Mouse (Mus musculus): ENCODE data around the gene Zcchc7. TPM values are rescaled to one million over a fixed set of nuclear protein-coding genes. Genes with fewer than 3 reads are reported as not detected.
A peak's percentile ranks its signal among the peaks of the same experiment; 100 is the strongest.

Zcchc7 gene
- total and polyA plus RNA-seq, 2 experiments from 2014 or later, result 23.6 to 27.5 TPM

DNA sequence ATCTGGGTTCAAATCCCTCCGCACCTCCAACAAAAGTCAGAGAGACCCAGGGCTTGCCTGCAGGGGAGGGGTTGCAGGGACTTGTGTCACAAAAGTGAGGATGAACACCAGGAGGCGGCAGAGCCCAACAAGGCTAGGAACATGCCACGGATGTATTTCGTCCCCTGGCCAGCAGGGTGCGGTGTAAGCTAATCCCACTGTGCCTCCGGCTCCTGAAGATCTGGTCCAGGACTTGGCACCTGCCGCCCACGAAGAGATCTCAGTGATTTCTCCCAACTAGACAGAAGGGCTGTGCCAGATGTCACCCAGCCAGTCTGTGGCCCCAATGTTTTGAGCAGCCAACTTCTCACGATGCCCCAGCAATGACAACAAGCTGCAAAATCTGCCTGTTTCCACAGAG is 217.8 kb downstream of the Zcchc7 start:
- H3K4me1 ChIP-seq (ENCODE audit: insufficient read depth), result peaks cover 5% of the 10 kb centered on the region; the same call in 1 of the 2 replicates
- H3K27me3 ChIP-seq (ENCODE audit: insufficient read depth, low read length), result no peaks in the 10 kb centered on the region
- no peak overlapping the region for H3K27ac ChIP-seq (ENCODE audit: low read depth, low read length)
- H3K36me3 ChIP-seq (ENCODE audit: insufficient read depth), result no peaks in the 10 kb centered on the region
- peak overlapping the region; percentile 27; the same call in 1 of the 2 replicates for H3K4me2 ChIP-seq (ENCODE audit: low read depth)
- peak; percentile 85 for TF ChIP-seq CTCF (IDR thresholded peaks at IDR 0.05; ENCODE audit: low read depth)
- no peak overlapping the region for H3K4me3 ChIP-seq (ENCODE audit: low read depth, low read length)
- WGBS, result 13% methylated on average over 9 of the region's 9 CpGs
- ATAC-seq (peak; percentile 85), DNase-seq (peak; percentile 80)
- no peaks in the 10 kb centered on the region for H3K9me3 ChIP-seq (ENCODE audit: low read length)
- H3K9ac ChIP-seq, result no peak overlapping the region

GRCm38 (mm10) chr4:44973871-44974270 is 218.2 kb downstream of the Zcchc7 start:
- Histone ChIP-seq H3K4me1 (ENCODE audit: insufficient read depth) (peaks cover 5% of the 10 kb centered on the region; the same call in 1 of the 2 replicates), H3K27me3 (ENCODE audit: insufficient read depth, low read length) (no peaks in the 10 kb centered on the region), H3K36me3 (ENCODE audit: insufficient read depth) (no peaks in the 10 kb centered on the region), H3K27ac (ENCODE audit: low read depth, low read length) (no peak overlapping the region), H3K9ac (no peak overlapping the region), H3K4me2 (ENCODE audit: low read depth) (peak overlapping the region; percentile 27; the same call in 1 of the 2 replicates), H3K4me3 (ENCODE audit: low read depth, low read length) (no peak overlapping the region), H3K9me3 (ENCODE audit: low read length) (no peaks in the 10 kb centered on the region)
- DNase-seq (no peak), ATAC-seq (0 out of 2 replicates have a peak, but pooled peaks have one; percentile 25)
- TF ChIP-seq CTCF (IDR thresholded peaks at IDR 0.05; ENCODE audit: low read depth), result no peak
- 56% methylated on average over 14 of the region's 14 CpGs for WGBS

GRCm38 (mm10) chr4:44974331-44974730 is 218.7 kb downstream of the Zcchc7 start:
- Histone ChIP-seq H3K4me3 (ENCODE audit: low read depth, low read length) (no peak overlapping the region), H3K27ac (ENCODE audit: low read depth, low read length) (no peak overlapping the region), H3K9ac (no peak overlapping the region), H3K4me2 (ENCODE audit: low read depth) (no peak overlapping the region), H3K9me3 (ENCODE audit: low read length) (no peaks in the 10 kb centered on the region), H3K4me1 (ENCODE audit: insufficient read depth) (peaks cover 5% of the 10 kb centered on the region; the same call in 1 of the 2 replicates), H3K36me3 (ENCODE audit: insufficient read depth) (no peaks in the 10 kb centered on the region), H3K27me3 (ENCODE audit: insufficient read depth, low read length) (no peaks in the 10 kb centered on the region)
- TF ChIP-seq CTCF (IDR thresholded peaks at IDR 0.05; ENCODE audit: low read depth), result no peak
- ATAC-seq (no peak), DNase-seq (no peak)
- WGBS, result 76% methylated on average over 8 of the region's 8 CpGs

DNA sequence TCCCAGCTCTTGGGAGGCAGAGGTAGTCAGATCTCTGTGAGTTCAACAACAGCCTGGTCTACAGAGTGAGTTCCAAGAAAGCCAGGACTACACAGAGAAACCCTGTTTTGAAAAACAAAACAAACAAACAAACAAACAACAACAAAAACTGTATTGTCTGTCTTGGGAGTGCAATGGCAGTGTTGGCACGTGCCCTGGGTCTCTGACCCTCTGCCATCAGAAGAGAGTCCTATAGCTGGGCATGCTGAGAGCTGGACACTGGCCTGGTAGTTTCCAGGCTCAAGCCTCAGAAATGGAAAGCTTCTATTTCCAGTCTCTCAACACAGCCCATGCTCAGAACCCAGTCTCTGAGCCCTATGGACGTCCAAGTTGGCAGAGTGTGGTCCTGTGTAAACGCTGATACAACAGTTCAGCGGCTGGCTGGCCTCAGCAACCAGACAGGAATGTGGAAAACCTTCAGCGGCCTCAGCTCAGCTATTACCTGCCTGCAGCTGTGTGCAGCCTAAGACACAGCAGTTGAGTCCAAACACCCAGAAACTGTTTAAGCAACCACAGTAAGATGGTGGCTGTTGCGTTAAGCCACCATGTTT is 220.4 kb downstream of the Zcchc7 start:
- Histone ChIP-seq H3K9me3 (ENCODE audit: low read length) (no peaks in the 10 kb centered on the region), H3K27me3 (ENCODE audit: insufficient read depth, low read length) (no peaks in the 10 kb centered on the region), H3K4me1 (ENCODE audit: insufficient read depth) (peaks cover 5% of the 10 kb centered on the region; the same call in 1 of the 2 replicates), H3K4me3 (ENCODE audit: low read depth, low read length) (no peak overlapping the region), H3K27ac (ENCODE audit: low read depth, low read length) (no peak overlapping the region), H3K9ac (no peak overlapping the region), H3K4me2 (ENCODE audit: low read depth) (no peak overlapping the region), H3K36me3 (ENCODE audit: insufficient read depth) (no peaks in the 10 kb centered on the region)
- DNase-seq (no peak), ATAC-seq (no peak)
- no peak for TF ChIP-seq CTCF (IDR thresholded peaks at IDR 0.05; ENCODE audit: low read depth)
- 80% methylated on average over 6 of the region's 6 CpGs for WGBS

GRCm38 (mm10) chr4:44976921-44977710 is 221.4 kb downstream of the Zcchc7 start:
- 91% methylated on average over 10 of the region's 10 CpGs for WGBS
- H3K4me2 ChIP-seq (ENCODE audit: low read depth), result no peak overlapping the region

DNA sequence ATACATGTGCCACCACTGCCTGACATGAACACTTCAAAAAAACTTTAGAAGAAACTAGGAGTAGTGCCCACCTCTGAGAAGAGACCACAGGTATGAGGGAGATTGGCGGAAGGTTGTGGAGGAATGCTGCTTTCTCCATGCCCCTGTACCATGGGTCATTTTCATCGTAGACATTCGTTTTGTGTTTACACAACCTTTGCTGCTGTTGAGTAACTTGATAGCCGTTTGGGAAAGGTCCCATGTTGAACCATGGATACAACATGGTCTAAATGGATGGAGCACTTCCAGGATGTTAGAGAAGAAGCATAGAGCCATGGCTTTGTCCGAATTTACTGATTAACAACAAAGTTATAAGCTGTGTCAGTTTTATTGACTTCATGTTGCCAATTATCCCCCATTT is 222.5 kb downstream of the Zcchc7 start:
- ATAC-seq (no peak), DNase-seq (no peak)
- Histone ChIP-seq H3K9ac (no peak overlapping the region), H3K4me1 (ENCODE audit: insufficient read depth) (peaks cover 12% of the 10 kb centered on the region), H3K27me3 (ENCODE audit: insufficient read depth, low read length) (no peaks in the 10 kb centered on the region), H3K9me3 (ENCODE audit: low read length) (no peaks in the 10 kb centered on the region), H3K4me3 (ENCODE audit: low read depth, low read length) (no peak overlapping the region), H3K36me3 (ENCODE audit: insufficient read depth) (no peaks in the 10 kb centered on the region), H3K27ac (ENCODE audit: low read depth, low read length) (no peak overlapping the region), H3K4me2 (ENCODE audit: low read depth) (no peak overlapping the region)
- WGBS, result 81% methylated on average over 5 of the region's 5 CpGs
- TF ChIP-seq CTCF (IDR thresholded peaks at IDR 0.05; ENCODE audit: low read depth), result no peak

More at GRCm38 (mm10) chr4:44976921-44977710, 221.4 kb downstream of the Zcchc7 start:
- Histone ChIP-seq H3K9me3 (ENCODE audit: low read length) (no peaks in the 10 kb centered on the region), H3K4me1 (ENCODE audit: insufficient read depth) (peaks cover 12% of the 10 kb centered on the region), H3K27ac (ENCODE audit: low read depth, low read length) (no peak overlapping the region), H3K4me3 (ENCODE audit: low read depth, low read length) (no peak overlapping the region), H3K27me3 (ENCODE audit: insufficient read depth, low read length) (no peaks in the 10 kb centered on the region), H3K36me3 (ENCODE audit: insufficient read depth) (no peaks in the 10 kb centered on the region), H3K9ac (no peak overlapping the region)
- TF ChIP-seq CTCF (IDR thresholded peaks at IDR 0.05; ENCODE audit: low read depth), result peak; percentile 15; the same call in 1 of the 2 replicates
- ATAC-seq (no peak), DNase-seq (no peak)

GRCm38 (mm10) chr4:44979794-44980338 is 224.2 kb downstream of the Zcchc7 start:
- Histone ChIP-seq H3K27me3 (ENCODE audit: insufficient read depth, low read length) (no peaks in the 10 kb centered on the region), H3K27ac (ENCODE audit: low read depth, low read length) (no peak overlapping the region), H3K4me2 (ENCODE audit: low read depth) (no peak overlapping the region), H3K9ac (no peak overlapping the region), H3K4me1 (ENCODE audit: insufficient read depth) (peaks cover 8% of the 10 kb centered on the region; the same call in 1 of the 2 replicates), H3K9me3 (ENCODE audit: low read length) (no peaks in the 10 kb centered on the region), H3K36me3 (ENCODE audit: insufficient read depth) (no peaks in the 10 kb centered on the region), H3K4me3 (ENCODE audit: low read depth, low read length) (no peak overlapping the region)
- no peak for DNase-seq
- no peak for TF ChIP-seq CTCF (IDR thresholded peaks at IDR 0.05; ENCODE audit: low read depth)
- WGBS, result 82% methylated on average over 7 of the region's 7 CpGs
- ATAC-seq, result no peak

All from forebrain, postnatal 0 days (tissue).